Comparison of ENCODE assay signal across 18 mouse cellular contexts in the genomic region with DNA sequence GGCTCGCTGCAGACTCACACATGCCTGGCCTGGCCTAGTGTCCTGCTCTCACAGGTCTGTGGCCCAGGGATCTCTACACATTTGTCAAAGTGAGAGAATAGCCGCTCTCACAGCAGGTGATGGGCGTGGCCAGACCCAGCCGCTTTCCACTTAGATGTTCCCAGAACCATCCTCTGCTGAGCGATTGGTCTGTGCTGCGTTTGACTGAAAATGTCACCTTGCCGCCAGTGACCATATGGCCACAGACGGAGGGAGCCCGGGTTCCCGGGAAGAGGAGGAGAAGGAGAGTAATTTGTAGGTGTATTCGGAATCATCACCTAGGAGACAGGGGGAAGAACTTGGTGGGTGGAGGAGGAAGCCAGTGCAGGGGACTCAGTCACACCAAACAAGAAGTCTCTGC. TPM values are rescaled to one million over a fixed set of nuclear protein-coding genes. Genes with fewer than 3 reads are reported as not detected.
DNase-seq lines count a peak whose midpoint lies in the region; ATAC-seq lines count a peak whose summit lies in the region.
"Had no signal": no experiment of that assay in that cellular context is flagged by ENCODE, and none has a peak within 500 bp of the region (broad histone marks: within the 10 kb centered on the region; RNA-seq: fewer than 3 reads in every experiment).

No protein-coding gene starts in this region.

- H3K9me3 ChIP-seq in heart, embryonic 10.5 days = peaks cover 6% of the 10 kb centered on the region; the same call in 1 of the 2 replicates
- H3K9me3 ChIP-seq in heart, embryonic 12.5 days (replicated peaks) = peaks cover 15% of the 10 kb centered on the region
- no peaks in the 10 kb centered on the region for H3K9me3 ChIP-seq in liver, embryonic 15.5 days (replicated peaks)
- H3K9me3 ChIP-seq in liver, embryonic 11.5 days (ENCODE audit: control insufficient read depth, low read length) = no peaks in the 10 kb centered on the region
- no peaks in the 10 kb centered on the region for H3K9me3 ChIP-seq in liver, embryonic 16.5 days (replicated peaks; ENCODE audit: control insufficient read depth, low read length)
- H3K9me3 ChIP-seq: heart, embryonic 15.5 days had no signal

- ATAC-seq in heart, embryonic 12.5 days (ENCODE audit: insufficient number of reproducible peaks, low FRiP score) = no peak
- ATAC-seq in liver, embryonic 15.5 days (ENCODE audit: insufficient read depth) = no peak
- no peak for ATAC-seq in liver, embryonic 11.5 days (replicated peaks; ENCODE audit: low FRiP score)
- ATAC-seq in liver, embryonic 16.5 days (ENCODE audit: low read depth) = no peak
- ATAC-seq: forebrain, embryonic 16.5 days; hindbrain, postnatal 0 days had no signal

- WGBS in heart, embryonic 10.5 days = 43% methylated on average over 11 of the region's 11 CpGs
- WGBS in heart, embryonic 12.5 days = 42% methylated on average over 11 of the region's 11 CpGs
- WGBS in liver, embryonic 15.5 days (ENCODE audit: insufficient replicate concordance) = 67% methylated on average over 11 of the region's 11 CpGs
- 50% methylated on average over 11 of the region's 11 CpGs for WGBS in liver, embryonic 11.5 days
- WGBS in liver, embryonic 16.5 days (ENCODE audit: insufficient replicate concordance) = 63% methylated on average over 11 of the region's 11 CpGs

- H3K36me3 ChIP-seq in heart, embryonic 10.5 days = no peaks in the 10 kb centered on the region
- no peaks in the 10 kb centered on the region for H3K36me3 ChIP-seq in heart, embryonic 12.5 days
- H3K36me3 ChIP-seq in liver, embryonic 15.5 days (replicated peaks) = no peaks in the 10 kb centered on the region
- H3K36me3 ChIP-seq in liver, embryonic 11.5 days (ENCODE audit: control insufficient read depth, insufficient read depth, low read length) = no peaks in the 10 kb centered on the region
- no peaks in the 10 kb centered on the region for H3K36me3 ChIP-seq in liver, embryonic 16.5 days (ENCODE audit: control insufficient read depth, insufficient read depth)
- H3K36me3 ChIP-seq: embryonic facial prominence, embryonic 12.5 days; heart, embryonic 15.5 days; hindbrain, embryonic 13.5 days had no signal

- H3K27me3 ChIP-seq in heart, embryonic 10.5 days (ENCODE audit: insufficient read depth, poor library complexity, severe bottlenecking) = peaks cover 40% of the 10 kb centered on the region
- H3K27me3 ChIP-seq in heart, embryonic 12.5 days (replicated peaks) = peaks cover 23% of the 10 kb centered on the region
- H3K27me3 ChIP-seq in liver, embryonic 15.5 days = peaks cover 52% of the 10 kb centered on the region
- H3K27me3 ChIP-seq in liver, embryonic 11.5 days (replicated peaks; ENCODE audit: control insufficient read depth, insufficient read depth, low read length) = peaks cover 8% of the 10 kb centered on the region
- peaks cover 16% of the 10 kb centered on the region for H3K27me3 ChIP-seq in liver, embryonic 16.5 days (ENCODE audit: control insufficient read depth, insufficient read depth, low read depth, low read length)
- H3K27me3 ChIP-seq: embryonic facial prominence, embryonic 12.5 days had no signal

- H3K4me3 ChIP-seq in heart, embryonic 10.5 days = no peak overlapping the region
- H3K4me3 ChIP-seq in heart, embryonic 12.5 days = no peak overlapping the region
- H3K4me3 ChIP-seq in liver, embryonic 15.5 days (replicated peaks) = no peak overlapping the region
- no peak overlapping the region for H3K4me3 ChIP-seq in liver, embryonic 11.5 days (ENCODE audit: low read depth, low read length)
- no peak overlapping the region for H3K4me3 ChIP-seq in liver, embryonic 16.5 days (ENCODE audit: low read depth, low read length)
- H3K4me3 ChIP-seq: embryonic facial prominence, embryonic 12.5 days; heart, embryonic 15.5 days; hindbrain, embryonic 13.5 days had no signal

- peaks cover 18% of the 10 kb centered on the region for H3K4me1 ChIP-seq in heart, embryonic 10.5 days
- H3K4me1 ChIP-seq in heart, embryonic 12.5 days (replicated peaks) = peaks cover 11% of the 10 kb centered on the region
- peaks cover 45% of the 10 kb centered on the region for H3K4me1 ChIP-seq in liver, embryonic 15.5 days (replicated peaks)
- peaks cover 8% of the 10 kb centered on the region; the same call in 1 of the 2 replicates for H3K4me1 ChIP-seq in liver, embryonic 11.5 days (replicated peaks; ENCODE audit: control insufficient read depth, insufficient read depth, low read length)
- peaks cover 22% of the 10 kb centered on the region for H3K4me1 ChIP-seq in liver, embryonic 16.5 days (ENCODE audit: control insufficient read depth, low read depth, low read length)

- no peak overlapping the region for H3K27ac ChIP-seq in heart, embryonic 10.5 days
- H3K27ac ChIP-seq in heart, embryonic 12.5 days (ENCODE audit: poor library complexity, severe bottlenecking) = no peak overlapping the region
- H3K27ac ChIP-seq in liver, embryonic 15.5 days (replicated peaks) = 0 out of 2 replicates have a peak overlapping the region, but pooled peaks have one; percentile 10
- no peak overlapping the region for H3K27ac ChIP-seq in liver, embryonic 11.5 days (ENCODE audit: low read depth, low read length)
- H3K27ac ChIP-seq in liver, embryonic 16.5 days (ENCODE audit: low read length) = 0 out of 2 replicates have a peak overlapping the region, but pooled peaks have one; percentile 39
- H3K27ac ChIP-seq: embryonic facial prominence, embryonic 12.5 days; heart, embryonic 15.5 days; hindbrain, embryonic 13.5 days; hindbrain, postnatal 0 days had no signal

- peak; percentile 73 for DNase-seq in heart, embryonic 10.5 days (ENCODE audit: low spot score)
- DNase-seq in liver, embryonic 11.5 days (ENCODE audit: low spot score) = no peak
- DNase-seq in ES-CJ7 (ENCODE audit: low read depth, low spot score) = peak; percentile 16
- no peak for DNase-seq in right cerebral cortex, postnatal 14 days
- DNase-seq: adrenal gland, postnatal 10 days; cerebellum, adult 11-12 months; cerebellum, adult 9-10 months; cerebellum, postnatal 25 days; heart, postnatal 14 days had no signal

- no peak overlapping the region for H3K4me2 ChIP-seq in heart, embryonic 12.5 days
- H3K4me2 ChIP-seq in liver, embryonic 15.5 days = no peak overlapping the region
- no peak overlapping the region for H3K4me2 ChIP-seq in liver, embryonic 11.5 days
- H3K4me2 ChIP-seq in liver, embryonic 16.5 days (ENCODE audit: low read depth, low read length) = no peak overlapping the region
- H3K4me2 ChIP-seq: embryonic facial prominence, embryonic 12.5 days; heart, embryonic 15.5 days; hindbrain, embryonic 13.5 days had no signal

- H3K9ac ChIP-seq in heart, embryonic 12.5 days = no peak overlapping the region
- H3K9ac ChIP-seq in liver, embryonic 15.5 days = no peak overlapping the region
- H3K9ac ChIP-seq in liver, embryonic 11.5 days (ENCODE audit: low read depth, low read length) = no peak overlapping the region
- H3K9ac ChIP-seq in liver, embryonic 16.5 days (ENCODE audit: low read depth, low read length) = no peak overlapping the region
- H3K9ac ChIP-seq: embryonic facial prominence, embryonic 12.5 days; heart, embryonic 15.5 days; hindbrain, embryonic 13.5 days had no signal

RNA-seq across cellular contexts. Expression of a gene that starts 27.4 kb away (rescaled TPM):
- polyA plus RNA-seq in heart, embryonic 10.5 days (2016; fragmentation: Nextera tagmentation; extraction: Ambion mirVana) = 0.16 TPM in 2 replicates
- polyA plus RNA-seq in heart, embryonic 12.5 days (2016; fragmentation: Nextera tagmentation; extraction: Ambion mirVana) = 0.10 and 0.28 TPM in 2 replicates
- 0.02 and 0.03 TPM in 2 replicates for polyA plus RNA-seq in liver, embryonic 15.5 days (2015; fragmentation: Nextera tagmentation; extraction: Ambion mirVana)
- 0.06 and 0.11 TPM in 2 replicates for polyA plus RNA-seq in liver, embryonic 11.5 days (2014; fragmentation: Nextera tagmentation; extraction: Ambion mirVana)
- polyA plus RNA-seq in liver, embryonic 16.5 days (2015; fragmentation: Nextera tagmentation; extraction: Ambion mirVana) = 0.02 TPM in 1 of 2 replicates, not detected in the other
- polyA plus RNA-seq: forebrain, embryonic 11.5 days; forebrain, embryonic 16.5 days; hindbrain, embryonic 13.5 days; hindbrain, postnatal 0 days had no signal

RNA-seq across cellular contexts. Expression of a gene that starts 33.1 kb away (rescaled TPM):
- polyA plus RNA-seq in heart, embryonic 10.5 days (2016; fragmentation: Nextera tagmentation; extraction: Ambion mirVana) = 2.9 and 6.3 TPM in 2 replicates
- polyA plus RNA-seq in heart, embryonic 12.5 days (2016; fragmentation: Nextera tagmentation; extraction: Ambion mirVana) = 3.3 and 4.1 TPM in 2 replicates
- polyA plus RNA-seq in liver, embryonic 15.5 days (2015; fragmentation: Nextera tagmentation; extraction: Ambion mirVana) = 1.6 and 2.2 TPM in 2 replicates
- 2.4 and 2.8 TPM in 2 replicates for polyA plus RNA-seq in liver, embryonic 11.5 days (2014; fragmentation: Nextera tagmentation; extraction: Ambion mirVana)
- polyA plus RNA-seq in liver, embryonic 16.5 days (2015; fragmentation: Nextera tagmentation; extraction: Ambion mirVana) = 1.6 and 1.7 TPM in 2 replicates

Comparison
In these comparisons a context has a peak if more than half of its experiments do, and no peak if none do; other contexts are left out.
1. H3K27ac ChIP-seq: peak in liver, embryonic 15.5 days (single experiment) and liver, embryonic 16.5 days (single experiment); none in heart, embryonic 10.5 days (single experiment), heart, embryonic 12.5 days (single experiment) and liver, embryonic 11.5 days (single experiment).
2. DNase-seq: peak in heart, embryonic 10.5 days (single experiment) and ES-CJ7 (single experiment); none in liver, embryonic 11.5 days (single experiment) and right cerebral cortex, postnatal 14 days (single experiment).